Mouse (Mus musculus) intestine, embryonic 15.5 days (tissue): ENCODE measurements around the gene Lrfn2. TPM values are rescaled to one million over a fixed set of nuclear protein-coding genes. Genes with fewer than 3 reads are reported as not detected.

ENCODE experiments used
- ATAC-seq: fragments of 200-750 bp; cut with Nextera tagmentation; 2 replicates; pipeline ENCODE4 v1.8.0; 2017; ENCODE audit warnings: moderate TSS enrichment, moderate library complexity
- H3K27ac ChIP-seq: fragments of 300-500 bp; sonication (generic); 2 replicates; pipeline ENCODE4 v1.5.1; 2015; ENCODE audit warnings: mild to moderate bottlenecking, inconsistent platforms
- H3K27me3 ChIP-seq: fragments of 300-500 bp; sonication (generic); replicated peaks from 2 replicates; pipeline ENCODE4 v1.6.1; 2015; ENCODE audit warnings: inconsistent platforms
- H3K36me3 ChIP-seq: fragments of 300-500 bp; sonication (generic); 2 replicates; pipeline ENCODE4 v1.6.1; 2015; ENCODE audit warnings: inconsistent platforms
- H3K4me1 ChIP-seq: fragments of 300-500 bp; sonication (generic); replicated peaks from 2 replicates; pipeline ENCODE4 v1.6.1; 2015; ENCODE audit warnings: inconsistent platforms
- H3K4me2 ChIP-seq: fragments of 300-500 bp; sonication (generic); replicated peaks from 2 replicates; pipeline ENCODE4 v1.6.1; 2015; ENCODE audit warnings: mild to moderate bottlenecking, inconsistent platforms
- H3K4me3 ChIP-seq: fragments of 300-500 bp; sonication (generic); replicated peaks from 2 replicates; pipeline ENCODE4 v1.5.1; 2015; ENCODE audit warnings: inconsistent platforms
- H3K9ac ChIP-seq: fragments of 300-500 bp; sonication (generic); 2 replicates; pipeline ENCODE4 v1.6.1; 2015; ENCODE audit warnings: inconsistent platforms
- H3K9me3 ChIP-seq: fragments of 300-500 bp; sonication (generic); 2 replicates; pipeline ENCODE4 v1.6.1; 2016; ENCODE audit warnings: inconsistent platforms
- WGBS: fragments of 180-500 bp; shearing (Covaris S2); methylation state at CpG from one replicate; pipeline ENCODE4 v1.1.7; 2015; 5-methylcytosine and 5-hydroxymethylcytosine counted together
- polyA plus RNA-seq: library from polyadenylated mRNA; unstranded; fragments of >200 nt; fragmentation: Nextera tagmentation; extraction: Ambion mirVana; gene quantifications from 2 replicates; pipeline ENCODE4 v1.2.1, GENCODE M21; 2015

Lrfn2 gene
- polyA plus RNA-seq, 1 experiment from 2014 or later = 0.99 TPM

DNA sequence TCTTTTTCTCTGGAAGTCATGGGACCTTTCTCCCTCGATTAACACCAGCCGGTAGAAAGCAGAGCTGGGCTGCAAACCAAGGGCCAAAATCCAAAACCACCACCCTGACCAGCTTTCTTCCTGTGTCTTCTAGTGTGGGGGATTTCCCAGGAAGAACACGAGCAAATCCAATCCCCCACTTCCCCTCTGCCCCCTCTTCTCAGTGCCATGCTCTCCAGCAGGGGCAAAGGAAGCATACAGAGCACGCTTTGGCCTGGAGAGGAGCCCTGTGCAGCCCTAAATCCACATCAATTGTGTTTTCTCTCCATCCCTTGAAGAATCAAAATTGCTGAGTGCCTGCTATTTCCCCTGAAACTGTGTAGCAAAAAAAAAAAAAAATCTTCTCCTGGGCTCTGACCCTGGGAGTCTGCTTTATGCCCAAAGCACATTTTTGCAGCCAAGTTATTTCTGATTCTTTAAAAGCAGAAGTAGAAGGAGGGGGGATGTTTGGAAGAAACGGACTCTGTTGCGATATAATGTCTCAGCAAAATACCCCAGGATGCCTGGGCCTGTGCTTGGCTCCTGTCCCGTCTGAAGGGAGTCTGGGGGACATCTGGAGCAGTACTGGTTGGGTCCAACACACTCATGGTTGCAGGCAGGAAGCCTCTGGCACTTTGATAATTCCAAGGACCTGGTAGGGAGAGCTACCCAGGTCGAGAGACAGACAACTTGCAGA, 86.8 kb downstream of the Lrfn2 start:
- WGBS = 48% methylated on average over 8 of the region's 8 CpGs
- H3K9me3 ChIP-seq = no peaks in the 10 kb centered on the region
- H3K4me2 ChIP-seq = no peak overlapping the region
- H3K36me3 ChIP-seq = no peaks in the 10 kb centered on the region
- no peaks in the 10 kb centered on the region for H3K4me1 ChIP-seq
- no peak for ATAC-seq
- H3K4me3 ChIP-seq = no peak overlapping the region
- no peak overlapping the region for H3K27ac ChIP-seq
- no peaks in the 10 kb centered on the region for H3K27me3 ChIP-seq
- H3K9ac ChIP-seq = no peak overlapping the region

DNA sequence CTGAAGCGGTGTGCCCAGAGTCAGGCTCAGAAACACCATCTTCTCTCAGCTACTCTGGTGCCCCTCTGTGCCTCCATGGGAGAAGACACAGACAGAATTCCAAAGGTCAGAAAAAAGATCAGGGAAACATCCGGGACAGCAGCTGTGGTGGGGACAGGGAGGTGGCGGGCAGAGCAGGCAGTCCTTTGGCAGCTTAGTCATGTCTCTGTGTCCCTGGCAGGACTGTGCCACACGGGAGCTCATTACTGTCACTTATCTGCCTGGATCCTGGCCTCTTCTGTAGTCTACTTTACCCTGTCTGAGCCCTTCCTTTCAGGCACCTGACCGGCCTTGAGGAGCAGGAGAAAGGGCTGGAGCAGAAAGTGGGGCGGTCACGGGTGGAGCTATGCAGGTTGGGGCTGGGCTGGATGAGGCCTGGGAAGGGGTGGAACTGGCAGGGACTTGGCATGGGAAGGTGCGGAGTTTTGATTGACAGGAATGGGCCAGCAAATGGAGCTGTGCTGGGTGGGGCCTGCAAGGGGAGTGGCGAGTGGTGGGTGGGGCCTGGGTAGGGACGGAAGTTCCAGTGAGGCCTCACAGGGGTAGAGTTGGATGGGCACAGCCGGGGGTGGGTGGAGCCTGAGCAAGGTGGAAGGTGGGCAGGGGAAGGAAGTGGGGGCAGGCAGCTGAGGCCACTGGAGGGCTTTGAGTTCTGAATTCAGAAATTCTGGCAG, 97.5 kb downstream of the Lrfn2 start:
- peak overlapping the region; percentile 35 for H3K4me2 ChIP-seq
- WGBS = 28% methylated on average over 11 of the region's 11 CpGs
- H3K36me3 ChIP-seq = no peaks in the 10 kb centered on the region
- no peaks in the 10 kb centered on the region for H3K9me3 ChIP-seq
- H3K4me1 ChIP-seq = peaks cover 8% of the 10 kb centered on the region; the same call in 1 of the 2 replicates
- H3K27me3 ChIP-seq = no peaks in the 10 kb centered on the region
- H3K9ac ChIP-seq = no peak overlapping the region
- H3K4me3 ChIP-seq = no peak overlapping the region
- peak; percentile 97 for ATAC-seq
- H3K27ac ChIP-seq = peak overlapping the region; percentile 52; the same call in 1 of the 2 replicates

DNA sequence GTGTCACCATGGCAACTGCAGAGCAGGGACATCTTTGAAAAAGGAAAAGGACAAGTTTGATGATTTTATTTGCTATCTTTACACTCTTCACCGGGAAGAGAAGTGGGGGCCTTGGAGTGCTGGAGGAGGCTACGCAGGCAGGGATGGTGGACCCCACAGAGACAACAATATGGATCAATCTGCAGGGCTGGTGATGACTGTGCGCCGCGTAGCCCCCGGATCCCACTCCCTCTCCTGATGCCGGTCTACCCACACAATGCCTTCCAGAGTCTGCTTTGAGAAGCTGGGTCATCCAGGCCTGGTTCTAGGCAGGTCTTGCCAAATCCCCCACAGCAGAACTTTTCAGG, 98.1 kb downstream of the Lrfn2 start:
- Histone ChIP-seq H3K4me2 (peak overlapping the region; percentile 35; the same call in 1 of the 2 replicates), H3K27me3 (no peaks in the 10 kb centered on the region), H3K9me3 (no peaks in the 10 kb centered on the region), H3K4me3 (no peak overlapping the region), H3K36me3 (no peaks in the 10 kb centered on the region), H3K27ac (no peak overlapping the region), H3K9ac (no peak overlapping the region), H3K4me1 (peaks cover 8% of the 10 kb centered on the region; the same call in 1 of the 2 replicates)
- WGBS = 84% methylated on average over 7 of the region's 7 CpGs
- ATAC-seq = peak; percentile 31

DNA sequence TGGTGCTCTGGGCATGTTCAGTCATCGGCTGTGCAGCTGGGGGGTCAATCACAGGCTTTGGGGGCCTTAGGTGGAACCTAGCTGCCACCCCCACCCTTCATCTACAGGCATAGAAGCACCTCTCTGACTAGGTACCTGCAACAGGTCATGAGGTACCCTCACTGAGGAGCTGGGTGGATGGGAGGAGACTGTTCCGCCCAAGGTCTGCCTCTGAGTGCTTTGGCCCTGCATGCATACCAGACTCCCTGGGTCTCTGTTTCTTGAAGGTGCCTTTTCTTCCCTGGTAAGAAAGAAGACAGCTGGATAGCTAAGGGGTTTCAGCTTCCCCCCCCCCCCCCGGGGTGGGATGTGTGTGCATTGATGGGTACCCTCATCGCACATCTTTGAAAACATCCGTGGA, 98.7 kb downstream of the Lrfn2 start:
- Histone ChIP-seq H3K36me3 (no peaks in the 10 kb centered on the region), H3K9me3 (no peaks in the 10 kb centered on the region), H3K4me2 (no peak overlapping the region), H3K27me3 (no peaks in the 10 kb centered on the region), H3K27ac (no peak overlapping the region), H3K9ac (no peak overlapping the region), H3K4me3 (no peak overlapping the region), H3K4me1 (peaks cover 8% of the 10 kb centered on the region; the same call in 1 of the 2 replicates)
- no peak for ATAC-seq
- 90% methylated on average over 5 of the region's 5 CpGs for WGBS

DNA sequence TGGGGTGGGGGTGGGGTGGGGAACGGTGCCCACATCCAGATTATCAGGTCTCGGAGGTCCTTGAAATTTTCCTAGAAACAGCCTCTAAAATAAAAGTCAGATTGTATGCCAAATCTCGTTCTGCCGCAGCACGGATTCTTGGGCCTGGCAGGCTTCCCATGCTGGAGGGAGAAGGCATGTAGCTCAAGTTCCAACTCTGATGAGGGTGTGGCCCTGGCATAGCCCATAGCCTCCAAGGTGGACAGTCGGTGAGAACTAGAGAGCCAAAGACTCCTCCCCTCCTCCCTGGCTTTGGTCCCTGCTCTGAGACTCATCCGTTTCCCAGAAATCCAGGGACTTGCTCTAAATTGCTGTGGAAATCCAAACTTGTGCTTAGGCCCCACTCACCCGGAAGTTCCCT, 99.6 kb downstream of the Lrfn2 start:
- H3K4me1 ChIP-seq = peaks cover 8% of the 10 kb centered on the region; the same call in 1 of the 2 replicates
- no peaks in the 10 kb centered on the region for H3K9me3 ChIP-seq
- H3K4me2 ChIP-seq = no peak overlapping the region
- no peaks in the 10 kb centered on the region for H3K27me3 ChIP-seq
- no peak overlapping the region for H3K9ac ChIP-seq
- no peak for ATAC-seq
- no peak overlapping the region for H3K27ac ChIP-seq
- no peaks in the 10 kb centered on the region for H3K36me3 ChIP-seq
- 73% methylated on average over 8 of the region's 8 CpGs for WGBS
- no peak overlapping the region for H3K4me3 ChIP-seq

DNA sequence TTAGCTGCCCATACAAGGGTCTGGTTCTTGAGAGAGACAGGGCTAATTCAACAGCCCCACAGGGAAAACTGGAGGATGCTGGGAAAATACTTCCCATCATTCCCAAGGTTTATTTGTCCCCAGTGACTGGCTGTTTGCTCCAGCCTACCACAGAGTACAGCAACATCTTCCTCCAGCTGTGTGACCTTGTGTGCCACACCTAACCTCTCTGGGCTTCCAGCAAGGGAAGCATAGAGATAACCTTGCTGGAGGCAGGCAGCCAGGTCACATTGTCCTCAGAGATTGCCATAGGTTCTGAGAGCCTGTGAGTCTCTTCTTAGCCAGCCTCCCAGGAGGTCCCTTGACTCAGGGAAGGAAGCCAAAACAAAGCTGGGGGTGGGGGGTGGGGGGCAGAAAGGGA, 101.1 kb downstream of the Lrfn2 start:
- H3K27me3 ChIP-seq = no peaks in the 10 kb centered on the region
- no peak for ATAC-seq
- H3K9ac ChIP-seq = no peak overlapping the region
- no peak overlapping the region for H3K27ac ChIP-seq
- H3K4me2 ChIP-seq = no peak overlapping the region
- no peaks in the 10 kb centered on the region for H3K9me3 ChIP-seq
- H3K4me3 ChIP-seq = no peak overlapping the region
- peaks cover 8% of the 10 kb centered on the region; the same call in 1 of the 2 replicates for H3K4me1 ChIP-seq
- H3K36me3 ChIP-seq = no peaks in the 10 kb centered on the region

DNA sequence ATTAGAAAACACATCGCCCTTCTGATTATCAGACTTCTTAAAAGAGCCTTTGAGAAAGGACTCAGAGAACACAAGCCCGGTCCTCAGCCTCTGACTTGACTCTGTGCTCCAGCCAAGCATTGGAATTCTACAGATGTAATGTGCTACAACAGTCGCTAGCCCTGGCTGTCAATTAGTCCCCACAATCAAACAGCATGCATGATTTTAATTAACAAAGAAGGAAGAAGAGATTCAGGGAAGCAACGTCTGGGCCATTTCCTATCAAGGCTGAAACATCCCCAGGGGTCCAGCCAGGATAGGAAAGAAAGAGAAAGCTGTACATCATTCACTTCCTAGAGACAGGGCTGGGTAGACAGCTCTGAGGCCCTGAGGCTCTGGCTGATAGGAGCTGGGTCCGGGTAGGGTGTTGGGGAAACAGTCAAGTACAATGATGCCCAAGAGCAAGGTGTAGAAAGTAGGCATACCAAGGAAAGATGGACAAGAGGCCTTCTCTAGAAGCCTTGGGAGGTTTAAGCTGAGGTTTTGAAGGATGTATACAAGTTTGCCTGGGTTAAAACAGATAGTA, 101.6 kb downstream of the Lrfn2 start:
- Histone ChIP-seq H3K9ac (no peak overlapping the region), H3K36me3 (no peaks in the 10 kb centered on the region), H3K9me3 (no peaks in the 10 kb centered on the region), H3K4me1 (peaks cover 8% of the 10 kb centered on the region; the same call in 1 of the 2 replicates), H3K27ac (no peak overlapping the region), H3K4me3 (no peak overlapping the region), H3K4me2 (no peak overlapping the region), H3K27me3 (no peaks in the 10 kb centered on the region)
- WGBS = 63% methylated on average over 5 of the region's 5 CpGs
- ATAC-seq = no peak

DNA sequence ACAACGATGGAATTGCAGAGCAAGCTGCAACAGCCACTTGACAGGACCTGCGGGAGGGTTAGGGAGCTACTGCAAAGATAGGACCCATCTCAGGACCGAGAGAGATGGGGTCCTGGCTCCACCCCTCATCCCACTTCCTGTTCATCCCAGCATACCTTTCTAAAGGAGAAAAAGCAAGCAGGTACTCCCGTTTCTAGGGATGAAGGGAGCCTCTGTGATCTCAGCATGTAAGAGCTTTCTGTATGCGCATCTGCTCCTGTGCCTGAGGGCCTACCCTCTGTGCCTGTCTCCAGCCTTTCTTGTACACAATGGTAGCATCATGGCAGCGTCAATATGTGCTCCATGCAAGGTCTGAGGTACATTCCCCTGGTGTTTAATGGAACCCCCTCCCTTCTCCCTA, 102.9 kb downstream of the Lrfn2 start:
- Histone ChIP-seq H3K4me1 (0 out of 2 replicates have a peak, but pooled peaks cover under 1% of the 10 kb centered on the region), H3K9me3 (no peaks in the 10 kb centered on the region), H3K9ac (no peak overlapping the region), H3K4me3 (no peak overlapping the region), H3K4me2 (no peak overlapping the region), H3K27ac (no peak overlapping the region), H3K27me3 (no peaks in the 10 kb centered on the region), H3K36me3 (no peaks in the 10 kb centered on the region)
- no peak for ATAC-seq
- WGBS = 60% methylated on average over 6 of the region's 6 CpGs

DNA sequence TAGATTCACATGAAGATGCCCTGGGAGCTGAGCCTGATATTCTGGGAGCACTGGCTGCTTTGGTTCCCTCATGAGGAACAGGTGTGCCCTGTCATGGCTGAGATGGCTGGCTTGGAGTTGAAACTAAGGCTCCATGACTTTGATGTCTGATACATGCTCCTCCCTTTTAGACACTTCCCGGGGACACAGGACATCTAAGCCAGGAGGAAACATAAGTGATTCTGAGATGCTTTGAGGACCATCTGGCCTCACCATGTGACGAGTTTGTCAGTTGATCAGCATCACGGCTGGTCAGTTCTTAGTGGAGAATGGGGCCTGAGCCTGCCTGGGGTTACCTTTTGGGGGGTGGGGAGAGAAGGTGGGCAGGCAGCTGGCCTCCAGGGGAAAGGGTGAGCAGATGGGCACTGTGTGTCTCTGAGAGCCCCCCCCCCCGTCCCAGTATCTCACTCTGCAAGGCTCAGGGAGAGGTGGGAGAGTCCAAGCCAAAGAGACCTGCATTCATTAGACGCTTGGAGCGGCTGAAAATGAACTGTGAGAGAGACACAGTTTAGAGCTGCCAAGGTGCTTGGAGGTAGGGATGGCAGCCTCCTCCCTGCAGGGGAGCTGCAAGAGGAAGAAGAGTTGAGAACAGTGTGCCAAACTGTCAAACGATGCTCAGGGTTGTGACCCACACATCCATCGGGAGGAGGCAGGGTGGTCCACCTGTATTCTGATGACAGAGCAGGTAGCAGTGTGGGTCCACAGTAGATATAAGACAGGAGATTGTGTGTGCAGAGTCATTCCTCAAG, 105.2 kb downstream of the Lrfn2 start:
- Histone ChIP-seq H3K9ac (no peak overlapping the region), H3K4me3 (no peak overlapping the region), H3K4me2 (no peak overlapping the region), H3K9me3 (no peaks in the 10 kb centered on the region), H3K27ac (no peak overlapping the region), H3K4me1 (no peaks in the 10 kb centered on the region), H3K27me3 (no peaks in the 10 kb centered on the region), H3K36me3 (no peaks in the 10 kb centered on the region)
- ATAC-seq = no peak
- 74% methylated on average over 8 of the region's 8 CpGs for WGBS

DNA sequence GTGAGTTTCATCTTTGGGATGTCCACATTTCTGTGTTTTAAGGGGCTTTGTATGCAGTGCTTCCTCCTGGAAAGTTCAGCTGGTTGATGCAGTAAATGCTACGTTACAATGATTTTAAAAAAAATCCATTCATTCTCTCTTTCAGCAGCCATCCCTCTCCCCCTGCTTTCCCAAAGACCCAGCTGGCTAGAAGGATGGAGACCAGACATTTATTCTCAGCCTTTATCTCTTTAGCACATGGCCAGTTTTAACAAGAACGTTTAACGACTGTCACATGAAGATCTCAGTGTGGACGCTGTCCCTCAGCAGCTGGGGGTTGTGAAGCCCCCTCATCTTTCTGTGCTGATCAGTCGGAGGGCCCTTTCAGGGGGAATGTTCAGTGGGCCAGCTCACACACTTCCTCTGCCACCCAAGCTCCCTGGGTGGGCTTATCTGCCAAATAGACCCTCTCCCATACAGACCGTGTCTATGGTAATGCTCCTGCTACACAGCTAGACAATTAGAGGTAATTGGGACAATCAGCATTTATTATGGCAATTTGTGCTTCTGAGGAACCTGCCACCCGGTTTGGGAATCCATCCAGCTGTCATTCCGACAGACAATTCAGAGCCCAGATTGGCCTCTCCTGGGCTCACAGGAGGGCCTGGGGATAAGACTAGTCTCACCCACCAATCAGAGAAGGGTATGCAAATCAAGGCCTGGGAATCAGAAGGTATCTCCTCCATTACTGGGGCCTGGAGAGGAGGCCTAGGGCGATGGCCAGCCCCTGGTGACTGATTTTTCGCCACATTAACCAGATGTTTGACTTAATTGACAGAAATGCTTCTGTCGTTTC, 111.8 kb downstream of the Lrfn2 start:
- no peak overlapping the region for H3K9ac ChIP-seq
- 0 out of 2 replicates have a peak, but pooled peaks cover 5% of the 10 kb centered on the region for H3K4me1 ChIP-seq
- no peak overlapping the region for H3K27ac ChIP-seq
- WGBS = 12% methylated on average over 11 of the region's 11 CpGs
- no peaks in the 10 kb centered on the region for H3K36me3 ChIP-seq
- no peaks in the 10 kb centered on the region for H3K27me3 ChIP-seq
- no peaks in the 10 kb centered on the region for H3K9me3 ChIP-seq
- no peak overlapping the region for H3K4me2 ChIP-seq
- no peak overlapping the region for H3K4me3 ChIP-seq
- peak; percentile 80 for ATAC-seq

DNA sequence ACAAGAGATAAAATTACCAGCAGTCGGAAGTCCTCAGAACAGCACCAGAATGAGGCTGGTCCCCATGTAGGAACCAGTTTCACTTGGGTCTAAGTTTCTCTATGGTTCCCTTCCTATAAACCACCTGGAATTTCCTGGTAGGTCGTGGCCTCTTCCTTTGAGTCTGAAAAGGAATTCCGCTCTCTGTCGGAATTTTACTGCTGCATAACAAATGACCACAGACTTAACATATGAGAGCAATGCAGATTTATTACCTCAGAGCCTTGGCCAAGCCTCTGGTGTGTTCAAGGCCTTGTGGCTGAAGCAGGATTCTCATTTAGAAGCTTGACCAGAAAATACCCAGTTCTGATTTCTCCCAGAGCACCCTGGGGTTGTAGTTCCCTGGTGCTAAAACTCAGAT, 115.7 kb downstream of the Lrfn2 start:
- H3K9ac ChIP-seq = no peak overlapping the region
- ATAC-seq = no peak
- 36% methylated on average over 4 of the region's 4 CpGs for WGBS
- H3K27me3 ChIP-seq = no peaks in the 10 kb centered on the region
- H3K4me2 ChIP-seq = no peak overlapping the region
- 0 out of 2 replicates have a peak, but pooled peaks cover 5% of the 10 kb centered on the region for H3K4me1 ChIP-seq
- no peaks in the 10 kb centered on the region for H3K36me3 ChIP-seq
- no peaks in the 10 kb centered on the region for H3K9me3 ChIP-seq
- no peak overlapping the region for H3K27ac ChIP-seq
- no peak overlapping the region for H3K4me3 ChIP-seq
